Mouse (Mus musculus) Muller cell, postnatal 12 days (primary cell): ENCODE measurements at regions not wholly inside any gene's neighbourhood (a gene's known extent, or its start where the extent isn't known, plus 50 kb on each side); places are given as distances from the start of the nearest gene placed in this dataset.
"Not testable (repeated sequence)": the region's sequence is repeated elsewhere in the genome, so short reads cannot be mapped to it uniquely, and the experiment has no call there.

ENCODE experiments used
- DNase-seq: peaks from one replicate; pipeline ENCODE4 v3.0.0-alpha.2; 2015; ENCODE audit errors: inconsistent ontology term

- not testable (repeated sequence) for DNase-seq
Observed at GRCm38 (mm10) chr9:104398484-104398883, 60.9 kb upstream of the Acpp start.

GRCm38 (mm10) chr9:104387805-104388204 is 50.3 kb upstream of the Acpp start:
- no peak for DNase-seq
